Mouse (Mus musculus) mesoderm, embryonic 11.5 days (tissue): Measurements from ENCODE around the gene Pcnx2.

Source experiments
- DNase-seq: peaks from one replicate; pipeline ENCODE4 v3.0.0-alpha.2; 2012; ENCODE audit warnings: low read depth, low spot score

Pcnx2 gene

DNA sequence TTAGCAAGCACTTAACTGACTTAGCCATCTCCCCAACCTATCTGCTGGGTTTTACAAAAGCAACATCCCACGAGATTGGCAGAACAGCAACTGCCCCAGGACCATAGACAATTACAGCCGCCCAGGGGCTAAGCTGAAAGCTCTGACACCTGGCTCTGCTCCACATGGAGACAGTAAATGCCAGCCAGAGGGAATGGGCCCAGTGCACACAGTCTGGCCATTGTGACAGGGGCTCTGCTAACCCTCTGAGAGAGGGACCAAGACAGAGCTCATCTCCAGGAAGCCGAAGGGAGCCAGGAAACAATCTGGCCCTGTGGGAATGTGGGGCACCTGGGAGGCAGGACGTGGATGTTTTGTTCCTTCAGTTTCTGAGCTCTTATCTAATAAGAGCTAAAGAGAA is 181.9 kb downstream of the Pcnx2 start:
- no peak for DNase-seq

DNA sequence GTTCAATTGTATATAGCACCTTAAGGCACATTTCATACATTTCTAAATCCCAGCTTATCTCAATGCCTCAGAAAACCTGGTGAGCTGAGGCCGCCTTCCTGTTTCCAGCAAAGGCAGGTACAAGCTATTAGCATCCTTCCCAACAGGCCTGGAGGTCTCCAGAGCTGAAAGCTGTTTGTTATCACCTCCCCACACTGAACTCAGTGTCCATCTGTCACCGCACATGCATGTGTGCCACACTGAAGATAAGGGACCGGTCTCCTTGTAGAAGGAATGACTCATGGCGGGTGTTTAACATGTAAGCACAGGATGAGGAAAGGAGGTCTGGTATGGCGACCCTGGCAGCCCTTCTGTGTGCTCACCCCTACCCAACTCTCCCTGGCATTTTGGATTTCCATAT is 186.6 kb downstream of the Pcnx2 start:
- no peak for DNase-seq

DNA sequence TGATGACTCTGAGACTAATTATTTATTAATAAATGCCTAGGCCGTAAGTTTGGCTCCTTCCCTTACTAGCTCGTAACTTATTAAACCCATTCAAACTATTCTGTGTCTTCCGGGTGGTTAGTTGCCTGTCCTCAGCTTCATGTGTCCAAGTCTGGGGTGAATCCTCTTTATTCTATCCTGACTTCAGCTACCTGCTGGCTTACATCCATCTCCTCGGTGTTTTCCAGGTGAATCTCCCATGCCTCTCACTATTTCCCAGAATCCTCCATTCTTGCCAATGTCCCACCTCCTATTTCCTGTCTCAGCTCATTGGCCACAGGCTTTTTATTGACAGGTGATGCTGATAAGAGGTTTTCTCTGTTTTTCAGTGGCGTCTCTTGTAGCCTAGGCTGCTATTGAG is 188.9 kb downstream of the Pcnx2 start:
- DNase-seq = no peak

DNA sequence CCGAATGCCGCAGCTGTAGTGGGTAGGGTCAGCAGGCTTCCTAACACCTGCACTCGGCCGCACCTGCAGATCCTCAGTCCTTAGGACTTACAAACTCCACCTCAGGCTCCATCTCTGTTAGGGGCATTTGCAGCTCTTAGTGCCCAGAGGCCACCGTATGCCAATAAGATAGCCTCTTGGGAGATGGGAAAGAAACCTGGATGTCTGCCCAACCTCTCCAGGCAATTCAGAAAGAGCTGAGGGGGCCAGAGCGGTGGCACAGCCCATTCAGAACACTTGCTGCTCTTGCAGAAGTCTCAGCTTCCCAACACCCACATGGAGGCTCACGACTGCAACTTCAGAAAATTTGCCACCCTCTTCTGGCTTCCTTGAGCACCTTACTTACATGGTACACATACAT is 192.3 kb downstream of the Pcnx2 start:
- no peak for DNase-seq

DNA sequence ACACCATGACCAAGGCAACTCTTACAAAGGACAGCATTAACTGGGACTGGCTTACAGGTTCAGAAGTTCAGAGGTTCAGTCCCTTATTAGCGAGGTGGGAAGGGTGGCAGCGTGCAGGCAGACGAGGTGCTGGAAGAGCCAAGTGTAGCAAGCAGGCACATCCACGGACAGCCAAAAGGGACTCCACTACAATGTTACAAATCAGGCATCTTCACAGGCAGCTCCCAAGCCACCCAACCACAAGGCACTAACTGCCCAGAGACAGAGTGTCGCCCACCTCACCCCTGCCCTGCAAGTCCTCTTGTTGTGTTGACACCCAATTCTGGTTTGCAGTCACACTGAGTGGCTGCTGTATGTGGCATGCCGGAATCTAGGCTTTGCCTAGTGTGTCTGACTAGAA is 193.7 kb downstream of the Pcnx2 start:
- DNase-seq = no peak

DNA sequence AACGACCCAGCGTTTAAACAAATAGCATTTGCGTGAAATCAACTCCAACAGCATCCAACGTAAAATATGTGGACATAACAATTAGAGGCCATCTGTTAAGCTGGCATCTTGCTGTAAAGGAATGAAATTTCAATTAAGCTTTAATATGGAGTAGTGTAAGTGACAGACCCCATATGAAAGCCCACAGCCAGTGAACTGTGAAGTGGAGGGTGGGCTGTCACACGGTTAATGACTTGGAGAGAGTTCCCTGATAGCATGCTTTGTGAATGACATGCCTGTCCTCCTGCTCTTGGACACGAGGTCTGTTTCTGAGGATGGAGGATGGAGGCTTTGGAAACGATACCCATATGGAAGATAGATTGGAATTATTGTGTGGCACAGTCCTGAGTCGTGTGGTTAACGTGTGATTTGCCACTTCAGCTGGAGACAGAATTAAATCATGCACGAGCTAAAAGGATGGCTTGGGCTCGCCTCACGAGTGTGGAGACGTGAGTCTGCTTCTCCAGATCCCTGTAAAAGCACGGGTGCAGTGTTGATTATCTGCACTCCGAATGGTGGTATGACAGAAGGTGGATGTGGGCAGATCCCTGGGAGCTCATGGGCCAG is 195.1 kb downstream of the Pcnx2 start:
- no peak for DNase-seq
